Mouse (Mus musculus) kidney, embryonic 15.5 days (tissue): ENCODE results near the gene Cfap61. TPM values are rescaled to one million over a fixed set of nuclear protein-coding genes. Genes with fewer than 3 reads are reported as not detected.
A peak's percentile ranks its signal among the peaks of the same experiment; 100 is the strongest.
"Not testable (repeated sequence)": the region's sequence is repeated elsewhere in the genome, so short reads cannot be mapped to it uniquely, and the experiment has no call there.

ENCODE experiments used
- ATAC-seq: fragments of 200-750 bp; cut with Nextera tagmentation; replicated peaks from 2 replicates; pipeline ENCODE4 v1.8.0; 2017; ENCODE audit warnings: moderate TSS enrichment; ENCODE audit not compliant: low FRiP score
- H3K27ac ChIP-seq: fragments of 300-500 bp; sonication (generic); 2 replicates; pipeline ENCODE4 v1.5.1; 2015; ENCODE audit warnings: mild to moderate bottlenecking, inconsistent platforms
- H3K27me3 ChIP-seq: fragments of 300-500 bp; sonication (generic); 2 replicates; pipeline ENCODE4 v1.6.1; 2015; ENCODE audit warnings: inconsistent platforms
- H3K36me3 ChIP-seq: fragments of 300-500 bp; sonication (generic); 2 replicates; pipeline ENCODE4 v1.6.1; 2015; ENCODE audit warnings: inconsistent platforms
- H3K4me1 ChIP-seq: fragments of 300-500 bp; sonication (generic); 2 replicates; pipeline ENCODE4 v1.6.1; 2015; ENCODE audit warnings: inconsistent platforms
- H3K4me2 ChIP-seq: fragments of 300-500 bp; sonication (generic); 2 replicates; pipeline ENCODE4 v1.6.1; 2015; ENCODE audit warnings: moderate library complexity, mild to moderate bottlenecking, inconsistent platforms
- H3K4me3 ChIP-seq: fragments of 300-500 bp; sonication (generic); replicated peaks from 2 replicates; pipeline ENCODE4 v1.5.1; 2015; ENCODE audit warnings: mild to moderate bottlenecking, inconsistent platforms
- H3K9ac ChIP-seq: fragments of 300-500 bp; sonication (generic); 2 replicates; pipeline ENCODE4 v1.6.1; 2015; ENCODE audit warnings: mild to moderate bottlenecking, inconsistent platforms
- H3K9me3 ChIP-seq: fragments of 300-500 bp; sonication (generic); replicated peaks from 2 replicates; pipeline ENCODE4 v1.6.1; 2016; ENCODE audit warnings: inconsistent platforms
- WGBS: fragments of 180-500 bp; shearing (Covaris S2); methylation state at CpG from one replicate; pipeline ENCODE4 v1.1.7; 2015; ENCODE audit warnings: mixed read lengths; 5-methylcytosine and 5-hydroxymethylcytosine counted together
- polyA plus RNA-seq: library from polyadenylated mRNA; unstranded; fragments of >200 nt; fragmentation: Nextera tagmentation; extraction: Ambion mirVana; gene quantifications from 2 replicates; pipeline ENCODE4 v1.2.1, GENCODE M21; 2015

The Cfap61 gene
- 0.63 and 3.1 TPM in 2 replicates for polyA plus RNA-seq

DNA sequence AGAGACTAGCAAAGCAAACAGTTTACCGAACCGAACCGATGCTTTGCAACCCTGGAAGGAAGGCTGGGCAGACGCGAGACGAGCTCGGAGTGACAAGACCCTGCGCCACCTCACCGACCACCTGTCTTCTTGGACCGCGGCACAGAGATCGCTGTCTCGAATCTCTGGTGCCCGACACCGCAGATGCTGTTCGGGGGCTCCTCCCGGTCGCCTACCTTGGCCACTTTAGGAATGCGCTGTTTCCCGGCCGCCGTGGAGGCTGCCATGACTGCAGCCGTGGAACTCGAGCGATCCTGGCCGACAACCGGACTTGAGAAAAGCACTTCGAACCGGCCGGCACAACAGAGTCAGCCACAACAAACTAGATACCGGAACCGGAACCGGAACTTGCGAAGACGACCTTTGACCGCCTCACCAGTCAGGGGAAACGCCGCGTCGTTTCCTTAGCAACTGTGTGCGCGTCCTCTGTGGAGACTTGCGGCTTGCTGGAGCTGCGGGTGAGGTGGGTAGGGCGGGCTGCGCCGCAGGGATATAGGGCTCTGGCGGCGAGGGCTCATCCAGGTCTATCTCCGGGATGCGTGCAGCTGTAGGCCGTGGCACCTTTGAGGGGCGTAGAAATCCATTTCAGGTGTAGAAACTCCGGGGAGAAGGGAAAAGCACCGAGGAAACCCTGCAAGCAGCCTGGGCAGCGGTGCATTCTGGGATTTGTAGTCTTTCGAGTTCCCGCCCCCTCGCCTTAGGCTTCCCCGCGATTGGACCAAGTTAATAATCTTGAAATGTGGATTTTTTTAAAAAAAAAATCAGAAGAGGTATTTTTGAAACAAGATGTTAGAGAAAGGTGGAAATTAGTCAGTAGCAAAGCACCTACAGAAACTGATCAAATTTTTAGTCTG, at the start of gene Cfap61, which contains the start of gene Crnkl1:
Gene Cfap61, plus strand, starts transcription at position 446 of the 893 bp plus-strand sequence.
Gene Crnkl1, minus strand, starts transcription at position 676 of the 893 bp plus-strand sequence.
- Histone ChIP-seq H3K4me3 (peak within 1 kb of the TSS; percentile 87), H3K9ac (peak within 1 kb of the TSS; percentile 59), H3K4me2 (peak within 1 kb of the TSS; percentile 80), H3K27me3 (no peaks in the 10 kb centered on the region), H3K4me1 (peaks cover 8% of the 10 kb centered on the region), H3K36me3 (peaks cover 29% of the 10 kb centered on the region), H3K27ac (no peak within 1 kb of the TSS), H3K9me3 (no peaks in the 10 kb centered on the region)
- peak; percentile 98 for ATAC-seq
- under 1% methylated on average over 61 of the region's 61 CpGs for WGBS

DNA sequence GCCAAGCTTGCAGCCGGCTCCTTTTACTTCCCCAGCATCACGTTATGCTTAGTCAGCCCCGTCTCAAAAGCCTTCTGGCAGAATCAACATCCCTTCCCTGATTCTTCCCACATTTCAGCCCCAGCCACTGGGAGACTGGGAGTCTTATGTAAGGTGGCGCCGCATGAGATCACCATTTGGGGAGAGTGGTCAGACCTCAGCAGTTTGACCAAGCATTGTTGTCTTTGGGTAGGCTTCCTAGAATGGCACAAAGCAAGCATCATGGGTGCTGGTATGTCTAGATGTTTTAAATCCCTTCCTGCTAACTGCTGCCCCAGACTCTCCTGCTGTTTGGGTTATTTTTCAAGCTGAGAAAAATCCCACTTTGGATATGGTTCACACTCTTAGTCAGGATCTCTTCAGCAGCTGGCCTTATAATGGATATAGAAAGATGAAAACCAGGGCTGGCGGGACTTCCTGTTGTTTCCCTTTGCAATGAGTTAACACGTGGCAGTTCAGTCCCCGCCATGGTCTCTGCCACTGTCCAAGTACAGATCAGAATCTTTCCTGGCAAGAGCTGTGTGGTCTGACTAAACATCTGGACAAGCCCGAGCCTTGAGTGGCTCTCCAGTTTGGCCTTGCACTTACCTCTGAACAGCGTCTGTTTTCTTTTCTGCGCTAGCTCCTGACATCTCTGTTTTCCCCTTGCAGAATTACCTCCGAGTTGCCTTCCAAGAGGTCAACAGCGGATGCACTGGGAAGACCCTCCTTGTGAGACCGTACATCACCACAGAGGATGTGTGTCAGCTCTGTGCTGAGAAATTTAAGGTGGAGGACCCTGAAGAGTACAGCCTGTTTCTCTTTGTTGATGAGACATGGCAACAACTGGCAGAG, 49.4 kb upstream of the Cfap61 start:
- H3K4me1 ChIP-seq = peaks cover 38% of the 10 kb centered on the region
- no peak overlapping the region for H3K9ac ChIP-seq
- peaks cover 47% of the 10 kb centered on the region for H3K36me3 ChIP-seq
- H3K4me3 ChIP-seq = no peak overlapping the region
- no peak overlapping the region for H3K4me2 ChIP-seq
- peak overlapping the region; percentile 83 for H3K27ac ChIP-seq
- ATAC-seq = 0 out of 2 replicates have a peak, but pooled peaks have one; percentile 2
- no peaks in the 10 kb centered on the region for H3K27me3 ChIP-seq
- 45% methylated on average over 14 of the region's 14 CpGs for WGBS
- H3K9me3 ChIP-seq = no peaks in the 10 kb centered on the region

DNA sequence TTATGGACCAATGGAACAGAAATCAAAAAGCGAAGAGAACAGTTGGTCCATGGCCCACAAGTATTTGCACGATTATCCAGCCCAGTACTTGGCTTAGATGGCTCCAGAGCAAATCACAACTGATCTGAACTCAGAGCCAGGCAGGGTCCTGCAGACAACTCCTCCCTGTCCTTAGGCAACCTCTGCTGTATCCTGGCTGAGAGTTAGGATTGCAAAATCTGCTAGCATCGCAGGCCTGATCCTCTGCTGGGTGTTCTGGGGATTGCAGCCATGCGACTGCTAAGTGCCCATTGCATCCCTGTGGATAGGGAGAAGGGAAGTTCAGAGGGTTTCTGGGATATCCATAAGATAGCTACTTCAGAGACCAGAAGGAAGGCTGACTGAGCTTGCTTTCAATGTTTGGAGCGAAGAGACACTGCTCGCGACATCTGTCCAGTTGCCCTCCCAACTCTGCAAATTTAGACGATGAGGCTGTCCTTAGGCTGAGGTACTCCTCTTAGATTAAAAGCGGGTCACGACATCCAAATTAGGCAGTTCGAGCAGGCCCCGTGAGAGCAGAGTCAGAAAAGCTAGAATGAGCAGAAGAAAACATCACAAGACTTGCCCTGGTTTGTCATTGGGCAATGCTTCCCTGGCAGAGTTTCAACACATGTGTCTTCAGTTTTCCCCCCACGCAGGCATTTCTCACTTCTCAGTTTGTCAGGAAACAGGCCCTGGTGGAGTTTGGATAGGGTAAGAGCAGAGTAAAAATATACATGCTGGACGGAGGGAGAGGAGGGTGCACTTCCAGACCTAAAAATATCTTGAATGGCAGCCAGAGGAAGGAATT, 46.4 kb upstream of the Cfap61 start:
- peak overlapping the region; percentile 85 for H3K27ac ChIP-seq
- H3K9me3 ChIP-seq = no peaks in the 10 kb centered on the region
- peak; percentile 21 for ATAC-seq
- peaks cover 34% of the 10 kb centered on the region; the same call in 1 of the 2 replicates for H3K36me3 ChIP-seq
- 51% methylated on average over 14 of the region's 14 CpGs for WGBS
- no peak overlapping the region for H3K9ac ChIP-seq
- no peak overlapping the region for H3K4me3 ChIP-seq
- peaks cover 36% of the 10 kb centered on the region for H3K4me1 ChIP-seq
- no peaks in the 10 kb centered on the region for H3K27me3 ChIP-seq
- no peak overlapping the region for H3K4me2 ChIP-seq

DNA sequence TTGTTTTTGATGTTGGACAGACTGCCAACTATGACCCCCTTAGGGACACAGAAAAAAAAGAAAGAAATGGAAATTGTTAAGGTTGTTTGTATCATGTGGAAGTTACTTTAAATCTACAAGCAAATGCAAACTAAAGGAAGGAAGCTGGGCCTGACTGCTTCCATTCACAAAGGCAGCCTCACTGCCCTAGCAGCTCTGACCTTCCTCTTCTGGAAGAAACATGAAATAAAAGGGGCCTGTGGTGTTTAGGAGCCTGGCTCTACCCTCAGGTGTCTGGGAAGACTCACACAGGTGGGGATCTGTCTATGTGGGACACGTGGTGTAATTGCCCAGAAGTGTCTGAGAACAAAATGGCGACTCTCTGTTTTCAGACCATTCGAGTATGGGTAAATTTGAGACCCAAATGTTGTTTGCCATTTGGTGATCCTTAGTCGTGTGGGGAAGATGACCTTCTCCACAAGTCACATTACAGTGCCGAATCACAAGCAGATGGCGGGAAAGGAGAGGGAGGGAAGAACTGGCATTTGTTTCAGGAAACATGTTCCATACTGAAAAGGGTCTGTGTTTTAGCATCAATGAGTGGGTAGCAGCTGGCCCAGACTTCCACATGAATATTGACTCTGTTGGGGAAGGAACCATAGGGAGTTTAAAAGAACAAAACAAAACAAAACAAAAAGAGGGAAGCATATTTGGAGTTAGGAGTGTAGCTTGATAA, 45.7 kb upstream of the Cfap61 start:
- Histone ChIP-seq H3K9me3 (no peaks in the 10 kb centered on the region), H3K27me3 (no peaks in the 10 kb centered on the region), H3K36me3 (peaks cover 31% of the 10 kb centered on the region; the same call in 1 of the 2 replicates), H3K27ac (peak overlapping the region; percentile 85), H3K9ac (no peak overlapping the region), H3K4me1 (peaks cover 36% of the 10 kb centered on the region), H3K4me2 (no peak overlapping the region), H3K4me3 (no peak overlapping the region)
- ATAC-seq = peak; percentile 19; the same call in 1 of the 2 replicates
- 42% methylated on average over 6 of the region's 6 CpGs for WGBS

DNA sequence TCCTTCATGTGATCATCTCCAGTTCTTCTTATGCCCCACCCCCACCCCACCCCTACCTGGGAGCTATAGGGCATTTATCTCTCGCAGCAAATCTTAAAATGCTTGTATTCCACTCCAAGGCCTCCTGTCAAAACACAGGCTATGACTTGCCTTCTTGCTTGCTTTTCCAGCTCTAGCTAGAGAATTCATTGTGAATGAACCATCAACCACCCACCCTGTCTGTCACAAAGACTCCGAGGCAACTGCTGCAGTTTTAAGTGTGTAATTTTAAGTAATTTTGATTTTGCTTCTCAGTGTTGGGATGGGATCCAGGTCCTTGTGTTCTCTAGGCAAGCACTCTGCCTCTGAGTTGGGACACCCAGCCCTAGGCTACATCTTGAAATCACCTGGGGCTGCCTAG, 44.0 kb upstream of the Cfap61 start:
- Histone ChIP-seq H3K4me2 (no peak overlapping the region), H3K27ac (no peak overlapping the region), H3K9me3 (no peaks in the 10 kb centered on the region), H3K4me1 (peaks cover 19% of the 10 kb centered on the region), H3K36me3 (peaks cover 20% of the 10 kb centered on the region; the same call in 1 of the 2 replicates), H3K27me3 (no peaks in the 10 kb centered on the region), H3K9ac (no peak overlapping the region), H3K4me3 (no peak overlapping the region)
- WGBS = 89% methylated on average over 2 of the region's 2 CpGs
- no peak for ATAC-seq

DNA sequence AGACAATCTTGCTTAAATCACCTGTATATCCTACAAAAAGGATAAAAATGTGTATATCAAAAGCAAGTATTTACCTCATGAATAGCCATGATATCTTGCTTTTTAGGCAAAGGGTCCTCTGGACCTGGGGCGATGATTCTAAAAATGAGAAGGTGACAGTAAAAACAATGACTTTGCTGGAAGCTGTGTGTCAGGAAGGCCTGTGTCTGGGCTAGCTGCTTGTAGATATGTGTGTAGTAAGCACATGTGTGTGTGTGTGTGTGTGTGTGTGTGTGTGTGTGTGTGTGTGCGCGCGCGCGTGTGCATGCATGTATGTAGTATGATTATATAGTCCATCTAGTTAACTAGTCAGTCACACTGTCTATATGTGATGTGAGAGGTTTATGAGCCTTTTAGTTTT, 40.8 kb upstream of the Cfap61 start:
- Histone ChIP-seq H3K27ac (no peak overlapping the region), H3K4me1 (peaks cover 2% of the 10 kb centered on the region; the same call in 1 of the 2 replicates), H3K27me3 (no peaks in the 10 kb centered on the region), H3K4me2 (no peak overlapping the region), H3K9ac (no peak overlapping the region), H3K4me3 (no peak overlapping the region), H3K9me3 (no peaks in the 10 kb centered on the region), H3K36me3 (no peaks in the 10 kb centered on the region)
- over 99% methylated on average over 6 of the region's 6 CpGs for WGBS
- ATAC-seq = no peak

DNA sequence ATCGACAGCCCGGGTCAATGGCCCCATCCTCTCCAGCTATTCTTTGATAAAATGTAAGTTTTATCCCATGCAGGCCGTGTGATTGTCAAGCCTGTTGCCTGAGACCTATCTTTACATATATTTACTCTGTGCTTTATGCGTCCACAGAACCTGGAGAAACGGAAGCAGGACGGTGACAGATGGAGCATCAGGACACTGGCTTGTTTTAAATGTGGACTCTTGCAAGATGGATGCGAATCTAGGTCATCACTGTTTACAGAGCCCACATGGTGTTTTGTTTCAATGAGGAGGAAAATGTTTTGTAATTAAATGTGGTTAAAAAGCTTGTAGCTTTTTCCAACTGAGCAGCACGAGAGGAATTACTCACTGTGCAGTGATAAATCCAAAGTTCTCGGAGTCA, 36.5 kb upstream of the Cfap61 start:
- no peak for ATAC-seq
- WGBS = 73% methylated on average over 9 of the region's 9 CpGs

DNA sequence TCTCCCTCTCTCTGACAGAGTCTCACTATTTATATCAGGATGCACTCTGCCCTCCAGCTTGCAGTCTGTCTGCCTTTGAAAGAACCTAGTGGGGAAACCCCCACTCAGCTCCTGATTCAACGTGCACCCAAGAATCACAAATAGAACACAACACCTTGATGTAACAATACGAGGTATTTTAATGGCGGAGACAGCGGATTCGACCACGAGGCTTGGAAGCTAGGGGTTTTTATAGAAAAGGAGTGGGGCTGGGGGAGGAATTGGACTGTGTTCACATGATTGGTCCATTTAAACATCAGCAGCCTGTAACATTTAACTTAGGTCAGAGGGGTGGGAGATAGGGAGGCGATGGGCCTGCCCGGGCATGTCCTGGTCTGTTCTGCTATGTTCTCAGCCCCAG, 34.3 kb upstream of the Cfap61 start:
- H3K27me3 ChIP-seq, H3K9ac ChIP-seq, H3K4me2 ChIP-seq, ATAC-seq, H3K4me3 ChIP-seq, H3K9me3 ChIP-seq, H3K27ac ChIP-seq, H3K36me3 ChIP-seq: not testable (repeated sequence)
- WGBS = 73% methylated on average over 8 of the region's 8 CpGs
- H3K4me1 ChIP-seq = peaks cover 15% of the 10 kb centered on the region

More for the DNA sequence above, 36.5 kb upstream of the Cfap61 start:
- no peaks in the 10 kb centered on the region for H3K36me3 ChIP-seq
- H3K4me2 ChIP-seq = no peak overlapping the region
- no peak overlapping the region for H3K4me3 ChIP-seq
- H3K27ac ChIP-seq = no peak overlapping the region
- H3K27me3 ChIP-seq = no peaks in the 10 kb centered on the region
- H3K9me3 ChIP-seq = no peaks in the 10 kb centered on the region
- no peak overlapping the region for H3K9ac ChIP-seq
- H3K4me1 ChIP-seq = no peaks in the 10 kb centered on the region

DNA sequence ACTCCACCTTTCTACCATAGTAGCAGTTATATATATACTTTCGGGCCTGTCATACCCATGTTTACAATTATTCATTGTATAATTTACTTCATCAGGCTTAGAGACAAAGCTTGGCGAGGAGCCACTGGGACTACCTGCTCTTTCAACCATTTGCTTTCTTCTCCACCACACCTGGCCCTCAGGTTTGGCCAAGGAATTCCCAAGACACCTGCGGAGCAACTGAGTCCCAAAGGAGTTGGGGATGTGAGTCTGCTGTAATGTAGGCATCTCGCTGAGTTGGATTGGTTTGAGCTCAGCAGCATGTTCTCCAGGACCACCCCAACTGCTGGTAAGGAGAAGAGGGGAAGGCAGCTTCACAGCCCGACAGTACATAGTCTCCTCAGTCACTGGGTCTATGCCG, 32.7 kb upstream of the Cfap61 start, which contains the start of gene Naa20:
Gene Naa20, plus strand, starts transcription at position 239 of the 400 bp plus-strand sequence.
- Histone ChIP-seq H3K27ac (peak within 1 kb of the TSS; percentile 97; the same call in 1 of the 2 replicates), H3K9ac (peak within 1 kb of the TSS; percentile 92; the same call in 1 of the 2 replicates), H3K27me3 (no peaks in the 10 kb centered on the region), H3K9me3 (no peaks in the 10 kb centered on the region), H3K36me3 (peaks cover 8% of the 10 kb centered on the region), H3K4me1 (peaks cover 19% of the 10 kb centered on the region), H3K4me2 (peak within 1 kb of the TSS; percentile 66), H3K4me3 (peak within 1 kb of the TSS; percentile 99)
- 89% methylated on average over 6 of the region's 6 CpGs for WGBS
- ATAC-seq = no peak

DNA sequence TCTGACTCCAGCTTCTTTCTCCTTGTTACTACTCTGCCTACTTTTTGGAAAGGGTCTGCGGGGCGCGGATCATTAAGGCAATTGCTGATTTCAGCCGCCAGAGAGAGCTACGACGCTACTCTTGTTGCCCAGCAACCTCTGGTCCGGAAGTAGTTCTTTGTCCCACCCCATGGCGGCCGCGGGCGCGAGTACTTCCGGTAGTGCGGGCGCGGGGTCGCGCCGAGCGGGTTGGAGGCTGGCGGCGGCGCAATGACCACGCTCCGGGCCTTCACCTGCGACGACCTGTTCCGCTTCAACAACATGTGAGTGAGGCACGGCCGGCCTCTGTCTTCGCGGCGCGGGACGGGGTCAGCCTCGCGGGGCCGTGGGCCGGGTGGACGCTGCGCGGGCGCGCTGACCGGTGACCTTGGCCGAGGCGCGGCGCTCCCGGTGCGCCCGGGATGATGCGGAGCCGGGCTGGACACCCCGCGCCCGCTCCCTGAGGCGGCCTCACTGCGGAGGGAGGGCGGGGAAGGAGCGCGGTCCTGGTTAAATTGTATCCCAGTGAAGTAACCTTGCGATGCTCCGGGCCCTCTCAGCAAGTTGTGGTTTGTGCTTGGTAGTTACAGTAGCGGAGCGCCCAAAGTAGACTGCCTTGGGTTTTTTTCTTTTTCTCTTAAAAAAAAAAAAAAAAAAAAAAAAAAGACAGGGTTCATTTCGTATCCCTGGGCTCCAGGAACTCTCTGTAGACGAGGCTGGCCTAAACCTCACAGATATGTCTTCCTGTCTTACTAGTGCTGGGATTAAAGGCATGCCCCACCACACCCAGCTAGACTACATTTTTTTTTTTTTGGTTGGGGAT, 31.3 kb upstream of the Cfap61 start:
- H3K4me2 ChIP-seq = peak overlapping the region; percentile 66
- H3K4me1 ChIP-seq = peaks cover 19% of the 10 kb centered on the region
- WGBS = under 1% methylated on average over 68 of the region's 68 CpGs
- H3K27me3 ChIP-seq = no peaks in the 10 kb centered on the region
- H3K9ac ChIP-seq = peak overlapping the region; percentile 92
- H3K36me3 ChIP-seq = peaks cover 15% of the 10 kb centered on the region
- peak overlapping the region; percentile 99 for H3K4me3 ChIP-seq
- H3K9me3 ChIP-seq = no peaks in the 10 kb centered on the region
- ATAC-seq = peak; percentile 97
- H3K27ac ChIP-seq = peak overlapping the region; percentile 97
